Mouse (Mus musculus) hindbrain, embryonic 14.5 days (tissue): ENCODE measurements at regions not wholly inside any gene's neighbourhood (a gene's known extent, or its start where the extent isn't known, plus 50 kb on each side); places are given as distances from the start of the nearest gene placed in this dataset.

Experiments
- ATAC-seq: fragments of 200-750 bp; cut with Nextera tagmentation; 2 replicates; pipeline ENCODE4 v1.8.0; 2017; ENCODE audit warnings: moderate number of reproducible peaks, mild to moderate bottlenecking, moderate TSS enrichment, moderate library complexity; ENCODE audit not compliant: low FRiP score
- DNase-seq: peaks from one replicate; pipeline ENCODE4 v3.0.0-alpha.2; 2015; ENCODE audit warnings: low spot score
- H3K27ac ChIP-seq: fragments of 300-500 bp; sonication (generic); 2 replicates; pipeline ENCODE4 v1.5.1; 2014; ENCODE audit warnings: mild to moderate bottlenecking, moderate library complexity
- H3K27me3 ChIP-seq: fragments of 300-500 bp; sonication (generic); 2 replicates; pipeline ENCODE4 v1.6.1; 2014; ENCODE audit warnings: mild to moderate bottlenecking, low read length, mixed read lengths; ENCODE audit not compliant: control insufficient read depth, insufficient read depth
- H3K36me3 ChIP-seq: fragments of 300-500 bp; sonication (generic); replicated peaks from 2 replicates; pipeline ENCODE4 v1.6.1; 2014; ENCODE audit not compliant: control insufficient read depth, insufficient read depth
- H3K4me1 ChIP-seq: fragments of 300-500 bp; sonication (generic); replicated peaks from 2 replicates; pipeline ENCODE4 v1.6.1; 2014; ENCODE audit warnings: antibody characterized with exemption, low read length, mixed read lengths; ENCODE audit not compliant: control insufficient read depth, insufficient read depth
- H3K4me2 ChIP-seq: fragments of 300-500 bp; sonication (generic); replicated peaks from 2 replicates; pipeline ENCODE4 v1.6.1; 2014; ENCODE audit warnings: mild to moderate bottlenecking, moderate library complexity
- H3K4me3 ChIP-seq: fragments of 300-500 bp; sonication (generic); replicated peaks from 2 replicates; pipeline ENCODE4 v1.5.1; 2014; ENCODE audit warnings: mild to moderate bottlenecking, low read length
- H3K9ac ChIP-seq: fragments of 300-500 bp; sonication (generic); 2 replicates; pipeline ENCODE4 v1.6.1; 2014
- H3K9me3 ChIP-seq: fragments of 300-500 bp; sonication (generic); 2 replicates; pipeline ENCODE4 v1.6.1; 2016; ENCODE audit warnings: low read length; ENCODE audit not compliant: control insufficient read depth
- WGBS: fragments of 180-500 bp; shearing (Covaris S2); extraction: QIAGEN DNeasy Blood & Tissue Kit; methylation state at CpG from one replicate; pipeline ENCODE4 v1.1.7; 2014; 5-methylcytosine and 5-hydroxymethylcytosine counted together

DNA sequence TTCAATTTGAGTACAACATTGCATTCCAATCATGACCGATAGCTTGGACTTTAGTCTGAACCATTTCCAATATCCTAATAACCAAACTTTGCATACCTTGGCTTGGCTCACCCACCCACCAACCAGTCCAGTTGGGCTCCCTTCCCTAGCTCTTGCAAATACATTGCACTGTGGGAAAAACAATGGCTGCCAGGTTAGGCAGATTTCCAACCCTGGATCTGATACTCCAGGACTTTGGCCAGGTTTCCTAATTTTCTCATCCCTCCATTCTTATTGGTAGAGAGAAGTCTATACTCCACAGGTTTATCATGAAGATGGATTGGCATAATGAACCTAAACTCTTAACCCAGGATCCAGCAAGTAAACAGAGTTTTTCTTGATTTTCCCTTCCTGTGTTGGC, 299.4 kb upstream of the Chd6 start:
- Histone ChIP-seq H3K9ac (no peak overlapping the region), H3K36me3 (no peaks in the 10 kb centered on the region), H3K9me3 (no peaks in the 10 kb centered on the region), H3K4me1 (no peaks in the 10 kb centered on the region), H3K4me3 (no peak overlapping the region), H3K27ac (no peak overlapping the region), H3K4me2 (no peak overlapping the region), H3K27me3 (no peaks in the 10 kb centered on the region)
- ATAC-seq (no peak), DNase-seq (no peak)
- WGBS: 78% methylated on average over 1 of the region's 1 CpGs

GRCm38 (mm10) chr2:161405847-161406384, 297.0 kb upstream of the Chd6 start:
- H3K4me2 ChIP-seq: no peak overlapping the region
- ATAC-seq (no peak), DNase-seq (no peak)
- no peak overlapping the region for H3K27ac ChIP-seq
- 46% methylated on average over 1 of the region's 1 CpGs for WGBS
- no peaks in the 10 kb centered on the region for H3K27me3 ChIP-seq
- H3K9ac ChIP-seq: no peak overlapping the region
- no peak overlapping the region for H3K4me3 ChIP-seq
- no peaks in the 10 kb centered on the region for H3K9me3 ChIP-seq
- H3K36me3 ChIP-seq: no peaks in the 10 kb centered on the region
- H3K4me1 ChIP-seq: no peaks in the 10 kb centered on the region

- DNase-seq (no peak), ATAC-seq (no peak)
- H3K9ac ChIP-seq: no peak overlapping the region
- H3K4me1 ChIP-seq: no peaks in the 10 kb centered on the region
- no peak overlapping the region for H3K27ac ChIP-seq
- H3K9me3 ChIP-seq: no peaks in the 10 kb centered on the region
- 94% methylated on average over 3 of the region's 3 CpGs for WGBS
- no peak overlapping the region for H3K4me3 ChIP-seq
- no peaks in the 10 kb centered on the region for H3K27me3 ChIP-seq
- H3K36me3 ChIP-seq: no peaks in the 10 kb centered on the region
- H3K4me2 ChIP-seq: no peak overlapping the region
These were observed 289.2 kb upstream of the Chd6 start for GRCm38 (mm10) chr2:161398061-161398460.

DNA sequence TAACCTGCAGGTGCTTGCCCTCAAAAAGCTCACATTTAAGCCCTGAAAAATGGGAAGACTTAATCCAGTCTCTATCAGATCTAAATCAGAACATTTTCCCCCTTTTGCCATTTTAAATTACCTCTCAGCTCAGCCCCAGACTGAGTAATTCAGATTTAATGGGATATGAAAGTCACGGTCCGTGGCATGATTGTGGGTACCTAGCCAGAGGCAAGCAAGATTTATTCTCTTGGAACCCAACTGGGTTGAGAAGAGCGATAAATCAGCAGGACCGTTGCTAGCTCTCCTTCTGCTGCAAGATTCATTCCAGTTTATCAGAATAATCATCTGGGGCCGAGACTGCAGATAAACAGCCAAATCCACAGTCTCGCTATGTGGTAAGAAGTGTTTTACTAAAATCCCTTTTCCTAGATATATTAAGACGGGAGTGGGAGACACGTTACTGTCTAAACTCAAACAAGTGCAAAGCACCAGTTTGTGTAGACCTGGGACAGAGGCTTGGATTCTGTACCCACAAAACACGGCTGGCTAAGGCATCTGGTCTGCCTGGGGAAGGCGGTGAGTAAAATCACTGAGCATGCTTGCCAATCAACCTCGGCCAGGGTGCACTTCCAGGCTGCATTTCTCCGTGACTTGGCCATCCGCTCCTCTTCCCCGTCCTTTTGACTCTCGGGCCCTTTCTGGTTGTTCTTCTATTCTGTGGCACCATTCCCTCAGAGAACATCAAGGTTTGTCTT, 282.2 kb upstream of the Chd6 start:
- ATAC-seq (no peak), DNase-seq (no peak)
- H3K4me2 ChIP-seq: no peak overlapping the region

GRCm38 (mm10) chr2:161389318-161389835, 280.5 kb upstream of the Chd6 start:
- Histone ChIP-seq H3K4me3 (no peak overlapping the region), H3K9ac (no peak overlapping the region), H3K27me3 (no peaks in the 10 kb centered on the region), H3K4me2 (no peak overlapping the region), H3K9me3 (no peaks in the 10 kb centered on the region), H3K27ac (no peak overlapping the region), H3K4me1 (peaks cover 16% of the 10 kb centered on the region), H3K36me3 (no peaks in the 10 kb centered on the region)
- WGBS: 78% methylated on average over 5 of the region's 5 CpGs
- ATAC-seq (no peak), DNase-seq (no peak)

More for the DNA sequence above, 282.2 kb upstream of the Chd6 start:
- Histone ChIP-seq H3K27ac (peak overlapping the region; percentile 63; the same call in 1 of the 2 replicates), H3K9ac (no peak overlapping the region), H3K4me3 (no peak overlapping the region), H3K4me1 (peaks cover 16% of the 10 kb centered on the region), H3K36me3 (no peaks in the 10 kb centered on the region), H3K9me3 (no peaks in the 10 kb centered on the region), H3K27me3 (no peaks in the 10 kb centered on the region)
- 57% methylated on average over 15 of the region's 15 CpGs for WGBS

DNA sequence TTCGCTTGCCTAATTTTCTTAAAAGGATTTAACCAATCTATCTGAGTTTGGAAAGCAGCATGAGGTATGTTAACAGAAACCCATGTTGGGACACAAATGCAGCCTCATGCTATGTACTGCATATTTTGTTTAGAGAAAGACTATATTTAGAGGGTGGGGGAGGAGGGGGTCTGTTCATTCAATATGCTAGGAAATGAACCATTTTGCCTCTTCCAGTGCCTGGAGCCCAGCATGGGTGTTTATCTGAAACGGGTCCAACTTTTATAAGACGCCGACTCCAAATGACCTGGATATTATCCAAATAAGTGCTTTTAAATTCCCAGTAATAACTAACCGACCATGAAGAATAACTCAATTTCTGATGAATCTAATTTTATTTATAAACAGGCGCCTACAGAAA, 278.2 kb upstream of the Chd6 start:
- H3K27ac ChIP-seq: no peak overlapping the region
- no peak overlapping the region for H3K4me2 ChIP-seq
- H3K9ac ChIP-seq: no peak overlapping the region
- ATAC-seq: no peak
- H3K27me3 ChIP-seq: no peaks in the 10 kb centered on the region
- peaks cover 16% of the 10 kb centered on the region for H3K4me1 ChIP-seq
- H3K4me3 ChIP-seq: no peak overlapping the region
- WGBS: 76% methylated on average over 6 of the region's 6 CpGs
- H3K36me3 ChIP-seq: no peaks in the 10 kb centered on the region
- DNase-seq: no peak
- H3K9me3 ChIP-seq: no peaks in the 10 kb centered on the region

GRCm38 (mm10) chr2:161382411-161382810, 273.5 kb upstream of the Chd6 start:
- no peak overlapping the region for H3K4me3 ChIP-seq
- H3K36me3 ChIP-seq: no peaks in the 10 kb centered on the region
- H3K9ac ChIP-seq: no peak overlapping the region
- no peaks in the 10 kb centered on the region for H3K27me3 ChIP-seq
- no peaks in the 10 kb centered on the region for H3K4me1 ChIP-seq
- 62% methylated on average over 3 of the region's 3 CpGs for WGBS
- DNase-seq (no peak), ATAC-seq (no peak)
- H3K27ac ChIP-seq: no peak overlapping the region
- H3K9me3 ChIP-seq: no peaks in the 10 kb centered on the region
- H3K4me2 ChIP-seq: no peak overlapping the region

- Histone ChIP-seq H3K27ac (no peak overlapping the region), H3K4me3 (no peak overlapping the region), H3K4me1 (no peaks in the 10 kb centered on the region), H3K9ac (no peak overlapping the region), H3K9me3 (no peaks in the 10 kb centered on the region), H3K36me3 (no peaks in the 10 kb centered on the region), H3K4me2 (no peak overlapping the region), H3K27me3 (no peaks in the 10 kb centered on the region)
- DNase-seq (no peak), ATAC-seq (no peak)
- WGBS: 93% methylated on average over 4 of the region's 4 CpGs
These were observed 269.4 kb upstream of the Chd6 start for GRCm38 (mm10) chr2:161378313-161378712.

- Histone ChIP-seq H3K27ac (no peak overlapping the region), H3K4me3 (no peak overlapping the region), H3K36me3 (no peaks in the 10 kb centered on the region), H3K4me1 (no peaks in the 10 kb centered on the region), H3K4me2 (no peak overlapping the region), H3K9me3 (no peaks in the 10 kb centered on the region), H3K9ac (no peak overlapping the region), H3K27me3 (no peaks in the 10 kb centered on the region)
- ATAC-seq: no peak
- peak; percentile 42 for DNase-seq
- 81% methylated on average over 3 of the region's 3 CpGs for WGBS
These were observed 253.4 kb upstream of the Chd6 start for GRCm38 (mm10) chr2:161362325-161362724.
